ENCODE assay signal across 8 mouse cellular contexts in genomic region chr8:122442356-122442755, GRCm38 (mm10). TPM values are rescaled to one million over a fixed set of nuclear protein-coding genes. Genes with fewer than 3 reads are reported as not detected.
DNase-seq lines count a peak whose midpoint lies in the region; ATAC-seq and TF ChIP-seq lines count a peak whose summit lies in the region.
"Had no signal": no experiment of that assay in that cellular context is flagged by ENCODE, and none has a peak within 500 bp of the region (broad histone marks: within the 10 kb centered on the region; RNA-seq: fewer than 3 reads in every experiment).

No protein-coding gene starts in this region.

- H3K27me3 ChIP-seq in neural tube, embryonic 11.5 days (ENCODE audit: control insufficient read depth, insufficient read depth, low read length) = no peaks in the 10 kb centered on the region
- no peaks in the 10 kb centered on the region for H3K27me3 ChIP-seq in forebrain, embryonic 15.5 days
- no peaks in the 10 kb centered on the region for H3K27me3 ChIP-seq in liver, embryonic 11.5 days (replicated peaks; ENCODE audit: control insufficient read depth, insufficient read depth, low read length)
- H3K27me3 ChIP-seq in stomach, postnatal 0 days (ENCODE audit: control insufficient read depth, insufficient read depth, low read length) = no peaks in the 10 kb centered on the region

- H3K9ac ChIP-seq in neural tube, embryonic 11.5 days (ENCODE audit: low read length) = peak overlapping the region; percentile 74
- H3K9ac ChIP-seq in forebrain, embryonic 15.5 days (replicated peaks) = peak overlapping the region; percentile 69
- H3K9ac ChIP-seq in liver, embryonic 11.5 days (ENCODE audit: low read depth, low read length) = peak overlapping the region; percentile 67
- H3K9ac ChIP-seq in stomach, postnatal 0 days (ENCODE audit: low read length) = peak overlapping the region; percentile 75; the same call in 1 of the 2 replicates

- TF ChIP-seq CTCF in stomach, postnatal 0 days (IDR thresholded peaks at IDR 0.05; ENCODE audit: low read depth) = no peak

- H3K36me3 ChIP-seq in neural tube, embryonic 11.5 days (ENCODE audit: control insufficient read depth, insufficient read depth, low read length) = peaks cover 8% of the 10 kb centered on the region
- peaks cover 7% of the 10 kb centered on the region; the same call in 1 of the 2 replicates for H3K36me3 ChIP-seq in forebrain, embryonic 15.5 days
- H3K36me3 ChIP-seq in liver, embryonic 11.5 days (ENCODE audit: control insufficient read depth, insufficient read depth, low read length) = 0 out of 2 replicates have a peak, but pooled peaks cover 7% of the 10 kb centered on the region
- H3K36me3 ChIP-seq in stomach, postnatal 0 days (ENCODE audit: control insufficient read depth, insufficient read depth, low read length) = no peaks in the 10 kb centered on the region

- peak overlapping the region; percentile 74 for H3K4me3 ChIP-seq in neural tube, embryonic 11.5 days (ENCODE audit: low read depth, low read length)
- H3K4me3 ChIP-seq in forebrain, embryonic 15.5 days = peak overlapping the region; percentile 64
- H3K4me3 ChIP-seq in liver, embryonic 11.5 days (ENCODE audit: low read depth, low read length) = peak overlapping the region; percentile 58
- H3K4me3 ChIP-seq in stomach, postnatal 0 days (ENCODE audit: low read depth, low read length) = peak overlapping the region; percentile 61

- H3K4me2 ChIP-seq in neural tube, embryonic 11.5 days (ENCODE audit: low read depth) = peak overlapping the region; percentile 69
- H3K4me2 ChIP-seq in forebrain, embryonic 15.5 days (replicated peaks) = peak overlapping the region; percentile 86
- H3K4me2 ChIP-seq in liver, embryonic 11.5 days = peak overlapping the region; percentile 90
- H3K4me2 ChIP-seq in stomach, postnatal 0 days (replicated peaks; ENCODE audit: low read depth) = peak overlapping the region; percentile 99

- no peak for ATAC-seq in neural tube, embryonic 11.5 days (ENCODE audit: insufficient read depth, low FRiP score, low TSS enrichment)
- no peak for ATAC-seq in forebrain, embryonic 15.5 days (replicated peaks)
- no peak for ATAC-seq in liver, embryonic 11.5 days (replicated peaks; ENCODE audit: low FRiP score)
- ATAC-seq in stomach, postnatal 0 days (ENCODE audit: low FRiP score, low TSS enrichment) = no peak

- TF ChIP-seq EP300 in stomach, postnatal 0 days (optimal IDR thresholded peaks at IDR 0.05) = no peak

- DNase-seq in neural tube, embryonic 11.5 days (ENCODE audit: low spot score) = no peak
- DNase-seq in neural tube, embryonic 10.5 days (ENCODE audit: extremely low spot score, low spot score) = no peak
- no peak for DNase-seq in liver, embryonic 11.5 days (ENCODE audit: low spot score)
- no peak for DNase-seq in stomach, postnatal 0 days (ENCODE audit: low spot score)
- no peak for DNase-seq in thymus, postnatal 0 days (ENCODE audit: low spot score)
- DNase-seq in urinary bladder, postnatal 10 days (ENCODE audit: low spot score) = no peak
- DNase-seq: layer of hippocampus, adult 9-11 months had no signal

- peak overlapping the region; percentile 76; the same call in 1 of the 2 replicates for H3K27ac ChIP-seq in neural tube, embryonic 11.5 days (ENCODE audit: low read depth, low read length)
- H3K27ac ChIP-seq in forebrain, embryonic 15.5 days (replicated peaks) = no peak overlapping the region
- H3K27ac ChIP-seq in liver, embryonic 11.5 days (ENCODE audit: low read depth, low read length) = no peak overlapping the region
- no peak overlapping the region for H3K27ac ChIP-seq in stomach, postnatal 0 days (replicated peaks)

- H3K4me1 ChIP-seq in neural tube, embryonic 11.5 days (ENCODE audit: control insufficient read depth, insufficient read depth, low read length) = peaks cover 7% of the 10 kb centered on the region; the same call in 1 of the 2 replicates
- peaks cover 28% of the 10 kb centered on the region for H3K4me1 ChIP-seq in forebrain, embryonic 15.5 days
- peaks cover 21% of the 10 kb centered on the region for H3K4me1 ChIP-seq in liver, embryonic 11.5 days (replicated peaks; ENCODE audit: control insufficient read depth, insufficient read depth, low read length)
- H3K4me1 ChIP-seq in stomach, postnatal 0 days (replicated peaks; ENCODE audit: control insufficient read depth, insufficient read depth) = no peaks in the 10 kb centered on the region

- H3K9me3 ChIP-seq in neural tube, embryonic 11.5 days (ENCODE audit: control insufficient read depth, low read length) = no peaks in the 10 kb centered on the region
- no peaks in the 10 kb centered on the region for H3K9me3 ChIP-seq in forebrain, embryonic 15.5 days
- H3K9me3 ChIP-seq in liver, embryonic 11.5 days (ENCODE audit: control insufficient read depth, low read length) = no peaks in the 10 kb centered on the region
- no peaks in the 10 kb centered on the region for H3K9me3 ChIP-seq in stomach, postnatal 0 days (ENCODE audit: control insufficient read depth, low read length)

- 18% methylated on average over 7 of the region's 7 CpGs for WGBS in neural tube, embryonic 11.5 days
- WGBS in forebrain, embryonic 15.5 days = 16% methylated on average over 7 of the region's 7 CpGs
- WGBS in liver, embryonic 11.5 days = 45% methylated on average over 7 of the region's 7 CpGs
- 19% methylated on average over 7 of the region's 7 CpGs for WGBS in stomach, postnatal 0 days

RNA-seq across cellular contexts. Expression of gene Mvd, which starts 0.9 kb away (rescaled TPM):
- 53.7 and 58.5 TPM in 2 replicates for polyA plus RNA-seq in neural tube, embryonic 11.5 days (2014; fragmentation: Nextera tagmentation; extraction: Ambion mirVana)
- polyA plus RNA-seq in forebrain, embryonic 15.5 days (2015; fragmentation: Nextera tagmentation; extraction: Ambion mirVana) = 50.3 and 51.7 TPM in 2 replicates
- polyA plus RNA-seq in liver, embryonic 11.5 days (2014; fragmentation: Nextera tagmentation; extraction: Ambion mirVana) = 36.5 and 40.6 TPM in 2 replicates
- polyA plus RNA-seq in stomach, postnatal 0 days (2015; fragmentation: Nextera tagmentation; extraction: Ambion mirVana) = 34.6 and 35.7 TPM in 2 replicates
- 17.4 and 19.5 TPM in 2 replicates for polyA plus RNA-seq in thymus, postnatal 0 days (2015; fragmentation: Nextera tagmentation; extraction: Ambion mirVana)

RNA-seq across cellular contexts. Expression of gene Cyba, which starts 9.6 kb away (rescaled TPM):
- polyA plus RNA-seq in neural tube, embryonic 11.5 days (2014; fragmentation: Nextera tagmentation; extraction: Ambion mirVana) = 52.5 and 57.7 TPM in 2 replicates
- 30.1 and 32.8 TPM in 2 replicates for polyA plus RNA-seq in forebrain, embryonic 15.5 days (2015; fragmentation: Nextera tagmentation; extraction: Ambion mirVana)
- 201 and 215 TPM in 2 replicates for polyA plus RNA-seq in liver, embryonic 11.5 days (2014; fragmentation: Nextera tagmentation; extraction: Ambion mirVana)
- 250 and 267 TPM in 2 replicates for polyA plus RNA-seq in stomach, postnatal 0 days (2015; fragmentation: Nextera tagmentation; extraction: Ambion mirVana)
- 540 and 564 TPM in 2 replicates for polyA plus RNA-seq in thymus, postnatal 0 days (2015; fragmentation: Nextera tagmentation; extraction: Ambion mirVana)

RNA-seq across cellular contexts. Expression of gene Snai3, which starts 18.2 kb away (rescaled TPM):
- polyA plus RNA-seq in neural tube, embryonic 11.5 days (2014; fragmentation: Nextera tagmentation; extraction: Ambion mirVana) = not detected in 2 replicates
- polyA plus RNA-seq in forebrain, embryonic 15.5 days (2015; fragmentation: Nextera tagmentation; extraction: Ambion mirVana) = not detected in 2 replicates
- 0.23 and 0.29 TPM in 2 replicates for polyA plus RNA-seq in liver, embryonic 11.5 days (2014; fragmentation: Nextera tagmentation; extraction: Ambion mirVana)
- polyA plus RNA-seq in stomach, postnatal 0 days (2015; fragmentation: Nextera tagmentation; extraction: Ambion mirVana) = 1.4 and 1.6 TPM in 2 replicates
- polyA plus RNA-seq in thymus, postnatal 0 days (2015; fragmentation: Nextera tagmentation; extraction: Ambion mirVana) = 37.5 TPM in 2 replicates

RNA-seq across cellular contexts. Expression of gene Il17c, which starts 20.5 kb away (rescaled TPM):
- 0.57 TPM in 1 of 2 replicates, not detected in the other for polyA plus RNA-seq in neural tube, embryonic 11.5 days (2014; fragmentation: Nextera tagmentation; extraction: Ambion mirVana)
- not detected in 2 replicates for polyA plus RNA-seq in forebrain, embryonic 15.5 days (2015; fragmentation: Nextera tagmentation; extraction: Ambion mirVana)
- not detected in 2 replicates for polyA plus RNA-seq in liver, embryonic 11.5 days (2014; fragmentation: Nextera tagmentation; extraction: Ambion mirVana)
- 0.15 and 0.32 TPM in 2 replicates for polyA plus RNA-seq in stomach, postnatal 0 days (2015; fragmentation: Nextera tagmentation; extraction: Ambion mirVana)
- 0.26 and 0.37 TPM in 2 replicates for polyA plus RNA-seq in thymus, postnatal 0 days (2015; fragmentation: Nextera tagmentation; extraction: Ambion mirVana)

RNA-seq across cellular contexts. Expression of gene Rnf166, which starts 33.5 kb away (rescaled TPM):
- polyA plus RNA-seq in neural tube, embryonic 11.5 days (2014; fragmentation: Nextera tagmentation; extraction: Ambion mirVana) = 30.1 and 31.1 TPM in 2 replicates
- 40.2 and 44.8 TPM in 2 replicates for polyA plus RNA-seq in forebrain, embryonic 15.5 days (2015; fragmentation: Nextera tagmentation; extraction: Ambion mirVana)
- polyA plus RNA-seq in liver, embryonic 11.5 days (2014; fragmentation: Nextera tagmentation; extraction: Ambion mirVana) = 24.7 and 26.8 TPM in 2 replicates
- 31.2 and 32.2 TPM in 2 replicates for polyA plus RNA-seq in stomach, postnatal 0 days (2015; fragmentation: Nextera tagmentation; extraction: Ambion mirVana)
- polyA plus RNA-seq in thymus, postnatal 0 days (2015; fragmentation: Nextera tagmentation; extraction: Ambion mirVana) = 98.0 and 108 TPM in 2 replicates

Comparison
In these comparisons a context has a peak if more than half of its experiments do, and no peak if none do; other contexts are left out.
1. RNA of gene Snai3, which starts 18.2 kb away (polyA plus RNA-seq): 37.5 TPM in thymus, postnatal 0 days; 1.4 to 1.6 TPM in stomach, postnatal 0 days, 0.23 to 0.29 TPM in liver, embryonic 11.5 days, not detected in neural tube, embryonic 11.5 days and not detected in forebrain, embryonic 15.5 days; every median in the first group is over 10 times any median in the second.
2. Peak in every context shown above with its lines, with median percentiles within 50 percentile points of each other: H3K4me2 ChIP-seq, H3K4me3 ChIP-seq and H3K9ac ChIP-seq.